Mouse (Mus musculus) activated CD4-positive, CD25-positive, alpha-beta regulatory T cell, adult 4 months (primary cell): Measurements from ENCODE around the gene Ldb3. TPM values are rescaled to one million over a fixed set of nuclear protein-coding genes. Genes with fewer than 3 reads are reported as not detected.

Experiments
- ATAC-seq: one replicate; pipeline ENCODE4 v1.8.0; 2017
- polyA plus RNA-seq, 2 experiments: library from polyadenylated mRNA; unstranded; fragments of 100-300 nt; shearing (Covaris generic); gene quantifications; one replicate each; pipeline ENCODE4 v1.2.1; 2017

The Ldb3 gene
- polyA plus RNA-seq, 2 experiments from 2014 or later, result not detected

- ATAC-seq, result no peak
Observed at GRCm38 (mm10) chr14:34590017-34590570, 1.6 kb upstream of the Ldb3 start.

GRCm38 (mm10) chr14:34589185-34589713 lies 767 bp upstream of the Ldb3 start:
- no peak for ATAC-seq

GRCm38 (mm10) chr14:34588005-34588404 lies 477 bp downstream of the Ldb3 start:
- ATAC-seq, result no peak

GRCm38 (mm10) chr14:34586871-34587270 lies 1.6 kb downstream of the Ldb3 start:
- no peak for ATAC-seq

GRCm38 (mm10) chr14:34585358-34586105 lies 3.0 kb downstream of the Ldb3 start:
- ATAC-seq, result no peak

GRCm38 (mm10) chr14:34582740-34583427 lies 5.6 kb downstream of the Ldb3 start:
- no peak for ATAC-seq

- no peak for ATAC-seq
Observed at GRCm38 (mm10) chr14:34576858-34577257, 11.6 kb downstream of the Ldb3 start.

GRCm38 (mm10) chr14:34574068-34574467 lies 14.4 kb downstream of the Ldb3 start:
- no peak for ATAC-seq

GRCm38 (mm10) chr14:34573348-34573913 lies 15.1 kb downstream of the Ldb3 start:
- no peak for ATAC-seq

GRCm38 (mm10) chr14:34571610-34572387 lies 16.7 kb downstream of the Ldb3 start:
- no peak for ATAC-seq

GRCm38 (mm10) chr14:34570903-34571302 lies 17.6 kb downstream of the Ldb3 start:
- no peak for ATAC-seq

- peak; percentile 49 for ATAC-seq
Observed at GRCm38 (mm10) chr14:34570294-34570693, 18.2 kb downstream of the Ldb3 start.

- ATAC-seq, result no peak
Observed at GRCm38 (mm10) chr14:34569534-34570194, 18.8 kb downstream of the Ldb3 start.

- ATAC-seq, result no peak
Observed at GRCm38 (mm10) chr14:34568626-34569025, 19.9 kb downstream of the Ldb3 start.

GRCm38 (mm10) chr14:34567697-34568096 lies 20.8 kb downstream of the Ldb3 start:
- no peak for ATAC-seq

GRCm38 (mm10) chr14:34566530-34566929 lies 22.0 kb downstream of the Ldb3 start:
- no peak for ATAC-seq

GRCm38 (mm10) chr14:34565711-34566110 lies 22.8 kb downstream of the Ldb3 start:
- no peak for ATAC-seq

- no peak for ATAC-seq
Observed at GRCm38 (mm10) chr14:34564646-34565045, 23.8 kb downstream of the Ldb3 start.

- ATAC-seq, result no peak
Observed at GRCm38 (mm10) chr14:34562393-34562792, 26.1 kb downstream of the Ldb3 start.

GRCm38 (mm10) chr14:34561647-34562046 lies 26.8 kb downstream of the Ldb3 start:
- no peak for ATAC-seq

GRCm38 (mm10) chr14:34558947-34559346 lies 29.5 kb downstream of the Ldb3 start:
- ATAC-seq, result no peak

GRCm38 (mm10) chr14:34555211-34555610 lies 33.3 kb downstream of the Ldb3 start:
- no peak for ATAC-seq
